Mouse (Mus musculus): ENCODE results near the gene Wwc2. TPM values are rescaled to one million over a fixed set of nuclear protein-coding genes. Genes with fewer than 3 reads are reported as not detected.

The Wwc2 gene
- polyA plus RNA-seq, 1 experiment from 2014 or later, result 8.0 TPM

Other genes starting within 250 kb of the Wwc2 start
- gene Cldn24, start 168.8 kb downstream of the Wwc2 start, polyA plus RNA-seq (2015; fragmentation: Nextera tagmentation; extraction: Ambion mirVana), result not detected in 2 replicates
- gene Cldn22, start 166.4 kb downstream of the Wwc2 start, polyA plus RNA-seq (2015; fragmentation: Nextera tagmentation; extraction: Ambion mirVana), result not detected in 2 replicates
- gene Dctd, start 108.2 kb upstream of the Wwc2 start, polyA plus RNA-seq (2015; fragmentation: Nextera tagmentation; extraction: Ambion mirVana), result 22.6 and 23.5 TPM in 2 replicates

Data from stomach, embryonic 16.5 days (tissue).